Mouse (Mus musculus): ENCODE measurements around the gene Cops2. TPM values are rescaled to one million over a fixed set of nuclear protein-coding genes. Genes with fewer than 3 reads are reported as not detected.

Gene Cops2
- polyA plus RNA-seq, 1 experiment from 2014 or later, result 85.9 TPM

GRCm38 (mm10) chr2:125895099-125895498, 36.2 kb upstream of the Cops2 start:
- WGBS, result 83% methylated on average over 4 of the region's 4 CpGs
- Histone ChIP-seq H3K27me3 (ENCODE audit: insufficient read depth, low read length) (no peaks in the 10 kb centered on the region), H3K27ac (ENCODE audit: low read depth) (no peak overlapping the region), H3K9me3 (ENCODE audit: low read depth, low read length) (no peaks in the 10 kb centered on the region), H3K4me1 (ENCODE audit: insufficient read depth) (no peaks in the 10 kb centered on the region), H3K4me3 (ENCODE audit: low read depth, low read length) (no peak overlapping the region), H3K9ac (no peak overlapping the region), H3K36me3 (ENCODE audit: insufficient read depth) (0 out of 2 replicates have a peak, but pooled peaks cover 8% of the 10 kb centered on the region), H3K4me2 (no peak overlapping the region)
- no peak for ATAC-seq (ENCODE audit: insufficient read depth)
- no peak for DNase-seq
- TF ChIP-seq CTCF (IDR thresholded peaks at IDR 0.05; ENCODE audit: low read depth), result no peak

GRCm38 (mm10) chr2:125893096-125893495, 34.2 kb upstream of the Cops2 start:
- Histone ChIP-seq H3K4me3 (ENCODE audit: low read depth, low read length) (no peak overlapping the region), H3K36me3 (ENCODE audit: insufficient read depth) (0 out of 2 replicates have a peak, but pooled peaks cover 8% of the 10 kb centered on the region), H3K4me2 (no peak overlapping the region), H3K27ac (ENCODE audit: low read depth) (no peak overlapping the region), H3K9ac (no peak overlapping the region), H3K4me1 (ENCODE audit: insufficient read depth) (no peaks in the 10 kb centered on the region), H3K9me3 (ENCODE audit: low read depth, low read length) (no peaks in the 10 kb centered on the region), H3K27me3 (ENCODE audit: insufficient read depth, low read length) (no peaks in the 10 kb centered on the region)
- 36% methylated on average over 6 of the region's 6 CpGs for WGBS
- peak; percentile 70 for TF ChIP-seq CTCF (IDR thresholded peaks at IDR 0.05; ENCODE audit: low read depth)
- peak; percentile 85 for DNase-seq
- ATAC-seq (ENCODE audit: insufficient read depth), result no peak

- no peak for TF ChIP-seq CTCF (IDR thresholded peaks at IDR 0.05; ENCODE audit: low read depth)
- no peaks in the 10 kb centered on the region for H3K27me3 ChIP-seq (ENCODE audit: insufficient read depth, low read length)
- H3K36me3 ChIP-seq (ENCODE audit: insufficient read depth), result no peaks in the 10 kb centered on the region
- no peak overlapping the region for H3K4me2 ChIP-seq
- no peak for ATAC-seq (ENCODE audit: insufficient read depth)
- H3K4me1 ChIP-seq (ENCODE audit: insufficient read depth), result no peaks in the 10 kb centered on the region
- WGBS, result 68% methylated on average over 4 of the region's 4 CpGs
- H3K9me3 ChIP-seq (ENCODE audit: low read depth, low read length), result no peaks in the 10 kb centered on the region; the same call in 1 of the 2 replicates
- DNase-seq, result no peak
- no peak overlapping the region for H3K9ac ChIP-seq
- no peak overlapping the region for H3K27ac ChIP-seq (ENCODE audit: low read depth)
- no peak overlapping the region for H3K4me3 ChIP-seq (ENCODE audit: low read depth, low read length)
These were observed 27.1 kb upstream of the Cops2 start for GRCm38 (mm10) chr2:125885891-125886576.

GRCm38 (mm10) chr2:125870159-125870558, 11.2 kb upstream of the Cops2 start:
- 74% methylated on average over 3 of the region's 3 CpGs for WGBS
- H3K4me2 ChIP-seq, result no peak overlapping the region
- DNase-seq (no peak), ATAC-seq (ENCODE audit: insufficient read depth) (no peak)
- no peaks in the 10 kb centered on the region for H3K9me3 ChIP-seq (ENCODE audit: low read depth, low read length)
- no peak overlapping the region; the same call in 1 of the 2 replicates for H3K9ac ChIP-seq
- TF ChIP-seq CTCF (IDR thresholded peaks at IDR 0.05; ENCODE audit: low read depth), result no peak
- no peaks in the 10 kb centered on the region for H3K4me1 ChIP-seq (ENCODE audit: insufficient read depth)
- no peaks in the 10 kb centered on the region for H3K27me3 ChIP-seq (ENCODE audit: insufficient read depth, low read length)
- H3K4me3 ChIP-seq (ENCODE audit: low read depth, low read length), result no peak overlapping the region
- peaks cover 5% of the 10 kb centered on the region; the same call in 1 of the 2 replicates for H3K36me3 ChIP-seq (ENCODE audit: insufficient read depth)
- no peak overlapping the region for H3K27ac ChIP-seq (ENCODE audit: low read depth)

- Histone ChIP-seq H3K9me3 (ENCODE audit: low read depth, low read length) (no peaks in the 10 kb centered on the region), H3K4me3 (ENCODE audit: low read depth, low read length) (no peak overlapping the region), H3K27me3 (ENCODE audit: insufficient read depth, low read length) (no peaks in the 10 kb centered on the region), H3K9ac (no peak overlapping the region), H3K36me3 (ENCODE audit: insufficient read depth) (peaks cover 5% of the 10 kb centered on the region; the same call in 1 of the 2 replicates), H3K4me2 (no peak overlapping the region), H3K4me1 (ENCODE audit: insufficient read depth) (no peaks in the 10 kb centered on the region), H3K27ac (ENCODE audit: low read depth) (no peak overlapping the region)
- 70% methylated on average over 3 of the region's 3 CpGs for WGBS
- TF ChIP-seq CTCF (IDR thresholded peaks at IDR 0.05; ENCODE audit: low read depth), result no peak
- ATAC-seq (ENCODE audit: insufficient read depth) (no peak), DNase-seq (no peak)
These were observed 9.4 kb upstream of the Cops2 start for GRCm38 (mm10) chr2:125868301-125868700.

GRCm38 (mm10) chr2:125866058-125866740, 7.3 kb upstream of the Cops2 start:
- peak overlapping the region; percentile 43; the same call in 1 of the 2 replicates for H3K27ac ChIP-seq (ENCODE audit: low read depth)
- H3K9ac ChIP-seq, result peak overlapping the region; percentile 77
- H3K27me3 ChIP-seq (ENCODE audit: insufficient read depth, low read length), result no peaks in the 10 kb centered on the region
- peak overlapping the region; percentile 50 for H3K4me3 ChIP-seq (ENCODE audit: low read depth, low read length)
- H3K36me3 ChIP-seq (ENCODE audit: insufficient read depth), result peaks cover 3% of the 10 kb centered on the region; the same call in 1 of the 2 replicates
- WGBS, result 3% methylated on average over 23 of the region's 23 CpGs
- H3K4me2 ChIP-seq, result peak overlapping the region; percentile 73
- no peaks in the 10 kb centered on the region for H3K9me3 ChIP-seq (ENCODE audit: low read depth, low read length)
- ATAC-seq (ENCODE audit: insufficient read depth) (peak; percentile 90), DNase-seq (peak; percentile 83)
- no peaks in the 10 kb centered on the region for H3K4me1 ChIP-seq (ENCODE audit: insufficient read depth)
- TF ChIP-seq CTCF (IDR thresholded peaks at IDR 0.05; ENCODE audit: low read depth), result no peak

GRCm38 (mm10) chr2:125865585-125865984, 6.6 kb upstream of the Cops2 start:
- peaks cover 3% of the 10 kb centered on the region; the same call in 1 of the 2 replicates for H3K36me3 ChIP-seq (ENCODE audit: insufficient read depth)
- no peaks in the 10 kb centered on the region for H3K27me3 ChIP-seq (ENCODE audit: insufficient read depth, low read length)
- DNase-seq (no peak), ATAC-seq (ENCODE audit: insufficient read depth) (no peak)
- TF ChIP-seq CTCF (IDR thresholded peaks at IDR 0.05; ENCODE audit: low read depth), result no peak
- no peak overlapping the region for H3K9ac ChIP-seq
- peak overlapping the region; percentile 73 for H3K4me2 ChIP-seq
- no peaks in the 10 kb centered on the region for H3K9me3 ChIP-seq (ENCODE audit: low read depth, low read length)
- peak overlapping the region; percentile 50 for H3K4me3 ChIP-seq (ENCODE audit: low read depth, low read length)
- H3K4me1 ChIP-seq (ENCODE audit: insufficient read depth), result no peaks in the 10 kb centered on the region
- peak overlapping the region; percentile 43; the same call in 1 of the 2 replicates for H3K27ac ChIP-seq (ENCODE audit: low read depth)

Data from lung, embryonic 14.5 days (tissue).